Mouse (Mus musculus) urinary bladder, postnatal 36 days (tissue): ENCODE measurements at regions not wholly inside any gene's neighbourhood (a gene's known extent, or its start where the extent isn't known, plus 50 kb on each side); places are given as distances from the start of the nearest gene placed in this dataset.

Experiments
- DNase-seq, 2 experiments: peaks; one replicate each; pipeline ENCODE4 v3.0.0; 2022; ENCODE audit warnings: low spot score in 2 of 2, mixed read lengths in 1 of 2

DNA sequence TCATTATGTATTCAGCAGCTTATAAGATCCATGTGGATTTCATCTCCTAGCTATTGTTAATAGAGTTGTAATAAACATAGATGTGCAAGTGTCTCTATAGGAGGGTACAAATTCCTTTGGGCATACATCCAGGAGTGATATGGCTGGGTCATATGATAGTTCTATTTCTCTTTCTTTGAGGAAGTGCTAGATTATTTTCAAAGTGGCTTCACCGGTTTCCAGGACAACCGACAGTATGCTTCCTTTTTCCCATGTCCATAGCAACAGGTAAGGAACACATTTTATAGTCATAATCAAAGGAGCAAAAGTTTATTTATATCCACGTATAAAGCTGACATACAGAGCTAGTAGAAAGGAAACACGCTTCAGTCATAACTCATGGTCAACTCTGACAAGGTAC lies 710.2 kb upstream of the Tenm4 start:
- DNase-seq = no peak

DNA sequence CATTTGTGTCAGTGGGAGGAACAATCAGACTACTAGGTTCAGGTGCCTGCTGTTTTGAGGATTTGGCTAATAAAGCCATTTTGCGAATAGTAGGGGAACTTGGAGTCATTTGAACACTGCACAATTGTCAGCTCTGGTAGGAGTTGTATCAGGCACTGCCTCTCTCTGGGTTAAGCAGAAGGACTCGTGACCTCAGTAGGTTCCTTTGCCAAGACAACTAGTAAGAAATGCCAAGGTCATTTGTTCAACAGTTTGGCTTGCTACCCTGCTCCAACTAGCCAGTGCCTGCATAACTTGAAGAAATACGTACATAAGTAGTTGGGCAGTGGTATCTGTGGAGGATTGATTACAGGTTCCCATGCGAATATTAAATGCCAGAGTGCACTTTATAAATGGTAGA lies 705.5 kb upstream of the Tenm4 start:
- no peak for DNase-seq

DNA sequence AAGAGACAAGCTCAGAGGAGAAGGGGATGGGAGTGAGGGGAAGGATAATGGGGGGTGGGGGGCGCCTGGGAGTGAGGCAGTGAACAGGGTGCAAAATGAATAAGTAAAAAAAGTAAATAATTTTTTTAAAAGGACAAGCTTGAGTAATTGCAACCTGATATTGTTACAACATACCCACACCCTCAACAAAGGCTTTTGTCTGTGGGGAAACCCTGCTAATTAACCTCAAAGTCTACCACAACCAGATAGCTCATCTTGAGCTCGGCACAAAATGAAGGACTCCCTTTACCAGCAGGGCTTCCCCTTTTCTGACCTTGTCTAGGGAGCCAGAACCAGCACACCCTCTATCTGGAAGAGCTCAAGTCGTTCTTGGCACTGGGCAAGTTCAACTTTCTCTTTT lies 704.0 kb upstream of the Tenm4 start:
- no peak for DNase-seq

DNA sequence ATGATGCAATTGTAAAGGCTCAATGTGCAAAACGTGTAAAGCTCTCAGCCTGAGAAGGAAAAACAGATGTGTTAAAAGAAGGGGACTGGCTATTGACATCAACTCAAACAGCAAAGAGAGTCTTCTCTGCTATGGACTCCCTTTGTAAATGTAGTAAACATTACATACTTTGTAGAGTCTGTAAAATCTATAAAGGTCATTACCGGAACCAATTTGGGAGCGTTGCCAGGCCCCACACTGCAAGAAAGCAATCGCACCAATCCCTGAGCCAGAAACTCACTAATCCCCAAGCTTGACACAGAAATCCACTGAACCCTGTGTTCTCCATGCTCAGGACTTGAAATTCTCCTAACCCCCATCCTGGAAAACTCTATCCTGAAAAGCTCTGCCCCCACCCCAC lies 697.2 kb upstream of the Tenm4 start:
- DNase-seq = no peak

DNA sequence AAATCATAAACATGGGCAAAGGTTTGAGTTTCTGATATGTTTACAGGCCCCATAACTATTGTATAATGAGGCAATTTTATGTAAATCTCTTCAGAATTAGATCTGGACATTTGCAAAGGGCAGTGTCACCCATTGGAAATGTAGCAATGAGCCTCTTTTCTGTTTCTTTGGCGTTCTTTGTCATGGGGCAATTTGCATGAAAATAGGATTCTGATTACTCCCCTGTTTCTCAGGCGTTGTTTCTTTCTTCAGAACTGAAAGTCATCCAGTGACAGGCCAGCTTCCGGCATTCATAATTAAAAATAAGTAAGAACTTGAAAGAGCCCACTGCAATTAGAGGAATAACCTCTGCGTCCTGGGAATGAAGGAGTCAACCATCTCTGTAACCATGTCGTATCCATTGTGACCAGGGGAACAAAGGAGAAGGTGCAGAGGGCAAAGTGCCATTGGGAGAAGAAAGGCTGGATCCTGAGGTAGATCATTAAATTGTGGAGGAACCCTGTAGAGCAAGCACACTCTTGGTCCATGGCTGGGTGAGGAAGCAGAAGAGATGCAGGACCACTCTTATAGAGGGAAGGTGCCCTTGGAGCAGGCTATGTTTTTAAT lies 690.8 kb upstream of the Tenm4 start:
- DNase-seq = no peak

DNA sequence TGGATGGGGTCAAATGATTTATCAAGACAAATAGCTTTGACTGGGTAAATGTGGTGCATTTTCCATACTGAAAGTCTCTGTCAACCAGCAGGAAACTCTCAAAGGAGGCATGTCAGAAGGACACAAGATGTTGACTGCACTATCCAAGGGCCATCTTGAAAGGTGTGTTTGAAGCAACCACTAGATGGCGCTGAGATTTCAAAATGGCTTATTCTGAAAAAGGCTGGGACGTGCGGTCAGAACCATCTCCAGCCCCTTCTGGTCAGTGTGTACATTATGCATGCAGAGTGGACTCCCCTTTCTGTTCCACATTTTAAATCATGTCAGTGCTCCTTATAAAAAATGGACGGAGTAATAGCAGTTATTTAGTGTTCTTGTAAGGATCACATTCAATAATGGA lies 681.4 kb upstream of the Tenm4 start:
- DNase-seq = peak; percentile 2 to 3

DNA sequence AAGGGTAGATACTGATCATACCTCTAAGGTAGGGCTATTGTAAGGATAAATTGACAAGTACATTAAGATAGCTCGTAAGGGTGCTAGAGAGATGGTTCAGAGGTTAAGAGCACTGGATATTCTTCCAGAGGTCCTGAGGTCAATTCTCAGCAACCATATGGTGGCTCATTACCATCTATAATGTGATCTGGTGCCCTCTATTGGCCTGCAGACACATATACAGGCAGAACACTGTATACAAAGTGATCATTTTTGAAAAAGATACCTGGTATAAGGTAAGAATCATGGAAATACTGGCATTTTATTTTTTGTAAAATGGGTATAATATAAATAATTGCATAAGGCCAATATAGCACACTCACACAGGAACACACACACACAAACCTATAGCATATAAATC lies 676.3 kb upstream of the Tenm4 start:
- DNase-seq = no peak

DNA sequence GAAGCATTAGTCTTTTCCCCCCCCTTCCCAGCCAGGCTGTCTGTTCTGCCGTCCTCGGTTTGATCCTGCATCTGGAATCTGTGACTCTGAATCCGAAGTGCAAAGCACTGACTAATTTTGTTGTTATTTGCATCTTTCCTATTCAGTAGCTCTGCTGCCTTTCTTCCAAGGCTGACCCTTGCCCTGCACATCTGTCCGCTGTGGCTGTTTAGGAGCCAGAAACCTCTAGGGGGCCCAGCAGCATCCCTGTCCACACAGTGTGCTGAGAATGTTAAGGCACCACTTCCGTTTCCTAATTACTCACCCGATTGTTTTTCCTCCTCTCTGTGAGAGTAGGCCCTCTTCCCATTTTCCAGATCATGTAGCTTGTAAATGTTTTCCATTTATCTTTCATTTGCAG lies 668.1 kb upstream of the Tenm4 start:
- no peak for DNase-seq

DNA sequence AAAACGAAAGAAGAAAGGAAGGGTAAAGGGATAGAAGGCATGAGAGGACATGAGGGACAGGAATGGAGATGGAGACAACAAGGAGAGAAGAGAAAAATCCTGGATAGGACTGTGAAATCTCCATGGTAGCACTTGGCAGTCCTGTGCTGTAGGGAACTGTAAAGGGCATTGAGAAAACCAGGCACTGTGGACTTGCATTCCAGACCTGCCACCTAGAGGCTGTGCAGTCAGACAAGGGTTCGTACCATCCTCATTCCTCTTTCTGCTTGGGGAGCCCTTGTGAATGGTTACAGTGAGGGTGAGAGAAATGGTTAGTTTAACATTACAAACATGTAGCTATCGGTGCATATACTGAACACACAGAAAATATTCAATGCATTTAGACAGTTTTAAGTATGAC lies 623.8 kb upstream of the Tenm4 start:
- DNase-seq = no peak

DNA sequence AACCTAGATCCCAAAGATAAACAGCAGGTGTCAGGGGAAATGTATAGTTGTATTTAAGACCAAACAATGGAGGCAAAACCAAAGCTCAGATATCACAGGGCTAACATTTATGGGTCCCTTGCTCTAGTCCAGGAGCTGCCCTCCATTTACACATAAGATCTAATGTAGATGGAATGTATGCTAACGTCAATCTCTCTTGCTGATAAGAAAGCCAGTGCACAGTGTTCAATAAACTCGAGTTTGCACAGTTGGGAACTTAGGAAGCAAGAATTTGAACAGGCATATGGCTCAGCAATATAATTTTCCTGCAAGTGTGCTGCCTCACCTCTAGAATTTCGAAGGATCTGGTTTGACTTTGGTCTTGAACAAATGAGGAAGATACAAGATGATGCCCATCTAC lies 620.9 kb upstream of the Tenm4 start:
- no peak for DNase-seq

DNA sequence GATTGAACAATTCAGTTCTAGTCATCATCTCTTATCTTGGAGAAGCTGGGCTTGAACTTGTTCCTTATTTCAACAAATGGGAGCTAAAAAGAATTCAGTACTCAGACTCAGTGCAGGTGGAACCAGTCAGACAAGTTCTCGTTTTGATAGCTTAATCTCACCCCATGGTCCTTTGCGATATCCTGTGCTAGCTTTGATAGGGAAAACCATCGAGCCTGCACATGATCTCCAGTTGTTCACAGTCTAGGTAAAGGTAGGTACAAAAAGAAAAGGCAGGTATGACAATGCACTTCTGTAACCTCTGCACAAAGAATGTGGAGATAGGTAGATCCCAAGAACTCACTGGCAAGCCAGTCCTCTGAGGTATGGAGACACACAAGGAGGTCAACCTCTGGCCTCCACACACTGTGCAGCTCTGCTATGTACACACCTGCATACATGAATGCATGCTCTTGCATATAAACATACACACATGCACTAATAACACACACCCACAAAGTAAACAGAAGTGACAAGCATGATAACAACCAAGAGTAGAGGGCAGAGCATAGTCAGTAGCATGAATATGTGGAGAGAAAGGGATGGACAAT lies 619.2 kb upstream of the Tenm4 start:
- DNase-seq = peak; percentile 12 to 20

DNA sequence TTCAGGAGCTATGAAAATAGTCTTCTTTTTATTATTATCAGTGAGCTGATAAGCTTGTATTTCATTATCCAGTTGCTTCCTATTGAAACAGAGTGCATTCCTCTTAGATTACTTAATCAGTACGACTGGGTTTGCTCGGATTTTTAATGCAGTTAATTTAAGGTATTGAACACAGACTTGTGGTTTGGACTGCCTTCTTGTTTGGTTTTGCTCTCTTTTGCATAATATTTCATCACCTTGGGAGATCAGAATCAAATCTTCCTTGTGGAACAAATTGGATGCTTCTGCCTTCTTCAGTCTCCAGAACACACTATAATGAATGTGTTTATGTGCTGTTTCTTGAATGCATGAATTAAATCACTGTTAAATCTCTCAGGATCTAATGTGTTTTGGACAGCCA lies 612.5 kb upstream of the Tenm4 start:
- DNase-seq = no peak

DNA sequence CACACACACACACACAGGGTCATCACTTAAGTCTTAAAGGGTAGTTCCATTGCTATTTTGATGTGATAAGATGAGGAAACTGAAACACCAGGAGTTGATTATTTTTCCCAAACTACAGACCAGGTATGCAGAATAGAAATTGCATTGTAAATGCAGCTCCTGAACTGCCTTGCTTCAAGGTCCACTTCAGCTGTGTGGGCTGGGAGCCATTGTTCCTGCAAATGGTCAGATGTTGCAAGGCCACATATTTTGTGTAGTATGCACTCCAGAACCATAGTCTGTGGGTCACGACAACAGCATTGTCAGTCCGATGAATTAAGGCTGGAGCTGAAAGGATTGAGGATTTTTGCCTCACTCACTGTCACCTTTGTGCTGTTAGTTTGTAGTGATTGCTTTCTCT lies 592.4 kb upstream of the Tenm4 start:
- DNase-seq = no peak

DNA sequence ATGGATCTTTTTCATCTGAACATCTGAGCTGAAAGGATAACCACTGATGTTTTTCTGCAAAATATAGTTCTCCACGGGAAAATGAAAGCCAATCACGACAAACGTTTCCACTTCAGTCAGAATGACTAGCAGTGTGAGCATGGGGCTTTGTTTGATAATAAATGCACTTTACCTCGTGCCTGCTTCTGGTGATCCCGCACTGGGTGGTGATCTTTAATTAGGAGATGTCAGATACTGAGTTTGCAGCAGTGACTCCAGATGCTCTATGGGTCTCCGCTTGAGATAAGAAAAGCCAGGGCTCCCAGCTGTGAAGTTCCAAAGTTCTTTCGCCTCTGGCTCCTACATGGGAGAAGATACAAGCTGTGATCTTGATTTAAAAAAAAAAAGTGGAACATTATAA lies 589.7 kb upstream of the Tenm4 start:
- DNase-seq = no peak

DNA sequence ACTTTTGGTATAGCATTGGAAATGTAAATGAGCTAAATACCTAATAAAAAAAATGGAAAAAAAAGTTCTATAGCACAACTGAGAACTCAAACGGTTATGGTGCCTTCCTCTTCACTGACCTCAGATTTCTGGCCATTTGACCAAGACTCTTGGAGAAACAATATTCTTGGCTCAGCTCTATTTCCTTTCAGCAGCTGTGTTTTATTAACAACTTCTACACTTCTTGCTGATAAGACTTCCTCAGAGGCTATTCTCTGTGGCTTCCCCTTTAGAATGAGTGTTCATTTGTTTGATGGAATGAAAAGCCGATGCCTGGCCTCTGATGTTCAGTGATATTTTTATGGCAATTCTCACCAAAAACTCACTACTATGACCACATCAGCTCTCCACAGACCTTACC lies 572.7 kb upstream of the Tenm4 start:
- no peak for DNase-seq

DNA sequence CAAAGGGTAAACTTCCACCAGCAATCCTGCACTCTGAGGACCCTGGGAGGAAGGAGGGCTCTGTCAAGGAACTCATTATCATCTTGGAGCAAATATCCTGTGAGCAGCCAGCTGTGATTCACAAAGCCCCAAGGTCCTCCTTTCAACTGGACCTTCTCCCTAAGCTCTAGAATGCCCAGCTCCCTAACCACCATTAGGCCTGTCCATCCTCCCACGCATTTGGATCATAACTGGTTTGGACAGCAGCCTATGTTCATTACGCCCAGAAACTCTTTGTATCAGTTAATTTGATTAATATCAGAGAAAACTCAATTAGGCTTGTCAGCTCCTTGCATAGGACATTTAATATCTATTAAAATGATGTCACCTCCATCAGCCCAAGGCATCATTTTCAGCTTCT lies 557.3 kb upstream of the Tenm4 start:
- DNase-seq = no peak

DNA sequence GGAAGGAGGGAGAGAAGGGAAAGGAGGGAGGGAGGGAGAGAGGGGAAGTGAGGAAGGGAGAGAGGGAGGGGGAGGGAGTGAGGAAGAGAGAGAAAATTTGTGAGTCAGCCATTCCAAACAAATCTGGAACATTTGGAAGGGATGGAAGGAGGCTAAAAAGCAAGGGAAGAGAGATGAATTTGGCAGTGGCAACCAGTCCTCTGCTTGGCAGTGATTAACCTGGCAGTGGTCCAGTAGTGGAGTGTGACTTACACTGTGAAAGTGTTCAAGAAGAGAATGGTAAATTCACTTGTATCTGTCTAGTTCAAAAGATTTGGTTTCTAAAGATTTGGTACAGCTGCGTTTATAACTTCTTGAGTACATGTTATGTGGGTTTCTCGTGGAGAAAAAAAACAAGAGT lies 553.7 kb upstream of the Tenm4 start:
- DNase-seq = peak in 1 of 2 experiments; percentile 8

DNA sequence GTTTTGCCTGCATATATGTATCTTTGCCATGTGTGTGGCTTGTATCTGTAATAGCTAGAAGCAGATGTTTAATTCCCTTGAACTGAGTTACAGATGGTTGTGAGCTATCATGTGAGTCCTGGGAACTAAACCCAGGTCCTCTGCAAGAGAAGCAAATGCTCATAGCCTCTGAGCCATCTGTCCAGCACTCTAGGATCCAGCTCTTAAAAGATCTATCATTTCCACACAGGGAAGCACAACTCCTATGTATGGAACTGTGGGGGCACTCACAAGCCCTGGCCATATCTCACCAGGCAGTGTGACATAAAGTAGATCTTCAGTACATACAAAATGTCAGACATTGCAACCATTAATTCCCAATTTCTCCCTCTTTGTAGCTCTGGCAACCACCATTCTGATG lies 552.9 kb upstream of the Tenm4 start:
- no peak for DNase-seq

DNA sequence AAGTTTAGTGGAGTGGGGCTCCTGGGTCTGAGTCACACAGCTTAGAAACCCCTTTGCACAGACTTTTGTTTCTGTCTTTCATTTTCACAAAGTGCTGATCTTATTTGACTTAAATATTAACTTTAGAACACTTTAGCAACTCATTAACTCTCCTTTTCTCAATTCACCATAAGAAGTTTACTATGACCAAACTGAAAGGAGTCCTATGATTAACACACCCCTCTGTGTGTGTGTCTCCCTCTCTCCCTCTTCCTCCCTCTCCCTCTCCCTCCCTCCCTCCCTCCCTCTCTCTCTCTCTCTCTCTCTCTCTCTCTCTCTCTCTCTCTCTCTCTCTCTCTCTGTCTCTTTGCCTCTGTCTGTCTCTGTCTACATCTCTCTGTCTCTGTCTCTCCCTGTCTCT lies 551.0 kb upstream of the Tenm4 start:
- DNase-seq = no peak

DNA sequence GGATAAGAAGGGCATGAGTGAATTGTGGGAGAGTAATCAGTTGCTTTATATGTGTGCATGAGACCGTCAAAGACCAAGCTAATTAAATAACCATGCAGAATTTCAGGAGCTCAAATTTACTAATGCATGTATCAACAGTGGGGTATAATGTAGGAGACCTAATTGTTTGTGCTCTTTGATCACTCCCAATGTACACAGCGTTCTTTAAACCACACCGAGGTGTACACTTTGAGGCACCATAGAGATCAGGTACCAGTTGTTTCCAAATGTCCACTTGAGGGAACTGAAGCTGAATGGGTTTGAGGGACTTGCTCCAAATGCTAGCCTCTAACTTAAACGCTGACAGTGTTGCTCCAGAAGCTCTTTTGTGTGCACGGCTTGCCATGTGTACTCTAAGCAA lies 530.4 kb upstream of the Tenm4 start:
- DNase-seq = no peak

DNA sequence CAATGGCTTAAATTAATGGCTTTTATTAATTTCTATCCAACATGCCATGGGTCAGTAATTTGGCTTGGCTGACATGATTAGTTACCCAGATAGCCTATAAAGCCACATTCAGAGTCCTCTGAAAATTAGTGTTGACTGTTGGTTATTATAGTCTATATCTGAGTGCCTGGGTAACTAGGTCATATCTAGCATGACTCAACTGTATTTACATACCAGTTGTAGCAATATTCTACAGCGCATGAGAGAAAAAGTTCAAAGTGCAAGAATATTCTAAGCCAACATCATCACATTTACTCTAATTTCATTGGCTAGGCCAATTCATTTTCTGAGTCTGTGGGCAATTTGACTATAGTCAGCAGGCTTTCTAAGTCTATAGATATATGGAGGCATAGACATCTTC lies 496.7 kb upstream of the Tenm4 start:
- no peak for DNase-seq

DNA sequence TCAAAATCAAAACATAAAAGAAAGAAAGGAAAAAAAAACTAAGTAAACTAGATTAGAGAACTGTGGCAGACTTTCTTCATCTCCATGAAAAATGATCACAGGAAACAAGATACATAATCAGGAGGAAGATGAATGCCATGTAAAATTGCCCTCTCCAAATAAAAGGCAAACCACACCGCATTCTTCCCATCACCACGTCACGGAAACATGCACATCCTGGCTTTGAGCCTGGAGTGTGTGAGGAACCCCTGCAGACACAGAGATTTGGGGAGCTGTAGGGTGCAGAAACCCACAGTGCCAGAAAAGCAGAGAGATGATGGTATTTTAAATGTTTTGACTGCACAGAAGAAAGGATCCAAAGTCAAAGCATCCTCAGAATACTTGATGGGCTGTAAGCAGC lies 488.5 kb upstream of the Tenm4 start:
- no peak for DNase-seq

DNA sequence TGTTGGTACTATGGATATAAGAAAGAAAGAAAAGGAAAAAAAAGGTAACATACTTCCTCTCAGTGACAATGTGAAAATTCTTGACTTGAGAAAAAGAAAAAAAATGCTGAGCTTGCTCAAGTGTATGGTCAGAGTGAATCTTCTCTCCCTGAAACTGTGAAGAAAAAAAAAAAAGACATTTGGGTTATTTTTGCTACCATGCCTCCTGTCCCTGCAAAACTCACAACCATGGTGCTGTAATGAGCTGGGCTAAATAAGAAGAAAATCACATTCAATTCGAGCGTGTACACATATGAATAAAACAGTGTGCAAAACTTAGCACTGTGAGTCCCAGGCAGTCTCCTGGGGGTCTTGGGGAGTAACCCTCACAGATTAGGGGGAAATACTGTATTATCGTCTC lies 483.3 kb upstream of the Tenm4 start:
- DNase-seq = no peak
